Mouse (Mus musculus) megakaryocyte, adult 5-6 weeks (primary cell): ENCODE results near the gene Cry1. TPM values are rescaled to one million over a fixed set of nuclear protein-coding genes. Genes with fewer than 3 reads are reported as not detected.
A peak's percentile ranks its signal among the peaks of the same experiment; 100 is the strongest.

Source experiments
- ATAC-seq: 2 replicates; pipeline ENCODE4 v1.8.0; 2016; ENCODE audit warnings: mild to moderate bottlenecking, inconsistent platforms; ENCODE audit not compliant: poor library complexity, severe bottlenecking
- total RNA-seq, 2 experiments: library from RNA; stranded (forward) in 1 of 2; stranded (reverse) in 1 of 2; fragments of 153-499, 151-499 nt in 1 of 2; fragments of 221-1000, 200-1000 nt in 1 of 2; gene quantifications; 2 replicates each; pipeline versions ENCODE4 v1.2.3 to v1.2.4; 2015 to 2017

The Cry1 gene
- total RNA-seq (2015) (15.7 and 16.2 TPM in 2 replicates), total RNA-seq (2017) (17.5 and 19.4 TPM in 2 replicates)

- ATAC-seq, result peak; percentile 70
Observed at GRCm38 (mm10) chr10:85184964-85185608, at the start of gene Cry1. TSS of gene Cry1 (minus strand) at chr10:85185064.

GRCm38 (mm10) chr10:85221771-85222050, 36.8 kb upstream of the Cry1 start:
- no peak for ATAC-seq

- peak; percentile 97 for ATAC-seq
Observed at GRCm38 (mm10) chr10:85220918-85221770, 36.3 kb upstream of the Cry1 start.

GRCm38 (mm10) chr10:85214847-85215246, 30.0 kb upstream of the Cry1 start:
- no peak for ATAC-seq

GRCm38 (mm10) chr10:85211673-85212072, 26.8 kb upstream of the Cry1 start:
- no peak for ATAC-seq

GRCm38 (mm10) chr10:85210125-85210524, 25.3 kb upstream of the Cry1 start:
- no peak for ATAC-seq

GRCm38 (mm10) chr10:85209119-85209605, 24.3 kb upstream of the Cry1 start:
- no peak for ATAC-seq

- ATAC-seq, result no peak
Observed at GRCm38 (mm10) chr10:85205316-85205715, 20.5 kb upstream of the Cry1 start.

- ATAC-seq, result no peak
Observed at GRCm38 (mm10) chr10:85204255-85204855, 19.5 kb upstream of the Cry1 start.

GRCm38 (mm10) chr10:85194528-85194927, 9.7 kb upstream of the Cry1 start:
- peak; percentile 96 for ATAC-seq

GRCm38 (mm10) chr10:85193321-85193720, 8.5 kb upstream of the Cry1 start:
- ATAC-seq, result no peak

- ATAC-seq, result no peak
Observed at GRCm38 (mm10) chr10:85190652-85191051, 5.8 kb upstream of the Cry1 start.

- peak; percentile 9 for ATAC-seq
Observed at GRCm38 (mm10) chr10:85189966-85190365, 5.1 kb upstream of the Cry1 start.

- ATAC-seq, result no peak
Observed at GRCm38 (mm10) chr10:85186499-85186794, 1.6 kb upstream of the Cry1 start.

- peak; percentile 13; the same call in 1 of the 2 replicates for ATAC-seq
Observed at GRCm38 (mm10) chr10:85185639-85186498, 1.0 kb upstream of the Cry1 start.

GRCm38 (mm10) chr10:85184201-85184963, 482 bp downstream of the Cry1 start:
- ATAC-seq, result peak; percentile 43

- ATAC-seq, result peak; percentile 42
Observed at GRCm38 (mm10) chr10:85183619-85184018, 1.2 kb downstream of the Cry1 start.

- ATAC-seq, result no peak
Observed at GRCm38 (mm10) chr10:85182766-85183165, 2.1 kb downstream of the Cry1 start.

- no peak for ATAC-seq
Observed at GRCm38 (mm10) chr10:85176640-85177039, 8.2 kb downstream of the Cry1 start.

GRCm38 (mm10) chr10:85165306-85165705, 19.6 kb downstream of the Cry1 start:
- no peak for ATAC-seq
